In genomic region chr2:170062378-170062777, GRCm38 (mm10) we compare ENCODE assay signal across 19 mouse cellular contexts.
DNase-seq lines count a peak whose midpoint lies in the region; ATAC-seq lines count a peak whose summit lies in the region.
"Had no signal": no experiment of that assay in that cellular context is flagged by ENCODE, and none has a peak within 500 bp of the region (broad histone marks: within the 10 kb centered on the region; RNA-seq: fewer than 3 reads in every experiment).

No protein-coding gene starts in this region.

- no peak overlapping the region for H3K4me2 ChIP-seq in intestine, embryonic 16.5 days (ENCODE audit: low read depth, low read length)
- H3K4me2 ChIP-seq in stomach, embryonic 14.5 days (replicated peaks; ENCODE audit: low read depth, low read length): no peak overlapping the region
- no peak overlapping the region for H3K4me2 ChIP-seq in midbrain, embryonic 15.5 days
- H3K4me2 ChIP-seq: embryonic facial prominence, embryonic 12.5 days; forebrain, embryonic 12.5 days had no signal

- no peak overlapping the region for H3K9ac ChIP-seq in intestine, embryonic 16.5 days (ENCODE audit: low read depth, low read length)
- no peak overlapping the region for H3K9ac ChIP-seq in stomach, embryonic 14.5 days (replicated peaks; ENCODE audit: low read depth, low read length)
- H3K9ac ChIP-seq in midbrain, embryonic 15.5 days: no peak overlapping the region
- H3K9ac ChIP-seq: embryonic facial prominence, embryonic 12.5 days; forebrain, embryonic 12.5 days had no signal

- DNase-seq in kidney, adult 9 months: no peak
- DNase-seq in embryo, embryonic 10.5 days (ENCODE audit: low spot score): no peak
- DNase-seq: adrenal gland, adult 2 months; adrenal gland, postnatal 10 days; adrenal gland, postnatal 25 days; cerebellum, adult 11 months; cerebellum, adult 18-20 months; cerebellum, adult 8-10 months; cerebellum, adult 9-11 months; cerebellum, postnatal 14 days; cerebellum, postnatal 36 days had no signal

- no peaks in the 10 kb centered on the region for H3K9me3 ChIP-seq in intestine, embryonic 16.5 days (ENCODE audit: control insufficient read depth, low read length)
- peaks cover 7% of the 10 kb centered on the region; the same call in 1 of the 2 replicates for H3K9me3 ChIP-seq in stomach, embryonic 14.5 days (ENCODE audit: control insufficient read depth, low read depth, low read length)
- H3K9me3 ChIP-seq in midbrain, embryonic 15.5 days: no peaks in the 10 kb centered on the region
- H3K9me3 ChIP-seq: embryonic facial prominence, embryonic 10.5 days; embryonic facial prominence, embryonic 12.5 days had no signal

- H3K27ac ChIP-seq in intestine, embryonic 16.5 days (ENCODE audit: low read length): no peak overlapping the region
- H3K27ac ChIP-seq in stomach, embryonic 14.5 days (ENCODE audit: low read length): no peak overlapping the region
- H3K27ac ChIP-seq in midbrain, embryonic 15.5 days: no peak overlapping the region
- H3K27ac ChIP-seq: embryonic facial prominence, embryonic 10.5 days; embryonic facial prominence, embryonic 12.5 days; forebrain, embryonic 12.5 days had no signal

- H3K4me1 ChIP-seq in intestine, embryonic 16.5 days (ENCODE audit: control insufficient read depth, insufficient read depth, low read length): peaks cover 2% of the 10 kb centered on the region; the same call in 1 of the 2 replicates
- no peaks in the 10 kb centered on the region for H3K4me1 ChIP-seq in stomach, embryonic 14.5 days (ENCODE audit: control insufficient read depth, insufficient read depth, low read length)
- H3K4me1 ChIP-seq in midbrain, embryonic 15.5 days: no peaks in the 10 kb centered on the region
- H3K4me1 ChIP-seq: embryonic facial prominence, embryonic 10.5 days; embryonic facial prominence, embryonic 12.5 days; forebrain, embryonic 12.5 days had no signal

- no peaks in the 10 kb centered on the region for H3K36me3 ChIP-seq in intestine, embryonic 16.5 days (ENCODE audit: control insufficient read depth, insufficient read depth, low read length)
- no peaks in the 10 kb centered on the region for H3K36me3 ChIP-seq in stomach, embryonic 14.5 days (ENCODE audit: control insufficient read depth, insufficient read depth, low read length)
- no peaks in the 10 kb centered on the region for H3K36me3 ChIP-seq in midbrain, embryonic 15.5 days (replicated peaks)
- H3K36me3 ChIP-seq: embryonic facial prominence, embryonic 10.5 days; embryonic facial prominence, embryonic 12.5 days; forebrain, embryonic 12.5 days had no signal

- ATAC-seq in intestine, embryonic 16.5 days: peak; percentile 81
- ATAC-seq in stomach, embryonic 14.5 days (ENCODE audit: insufficient number of reproducible peaks, insufficient read depth, low FRiP score, low read depth): peak; percentile 37; the same call in 1 of the 2 replicates
- ATAC-seq in midbrain, embryonic 15.5 days (replicated peaks): no peak
- ATAC-seq: forebrain, embryonic 14.5 days; forebrain, embryonic 16.5 days had no signal

- H3K27me3 ChIP-seq in intestine, embryonic 16.5 days (replicated peaks; ENCODE audit: control insufficient read depth, insufficient read depth, low read length): no peaks in the 10 kb centered on the region
- H3K27me3 ChIP-seq in stomach, embryonic 14.5 days (ENCODE audit: control insufficient read depth, insufficient read depth, low read length): no peaks in the 10 kb centered on the region
- no peaks in the 10 kb centered on the region for H3K27me3 ChIP-seq in midbrain, embryonic 15.5 days (replicated peaks)
- H3K27me3 ChIP-seq: embryonic facial prominence, embryonic 12.5 days; forebrain, embryonic 12.5 days had no signal

- no peak overlapping the region for H3K4me3 ChIP-seq in intestine, embryonic 16.5 days (ENCODE audit: low read length)
- H3K4me3 ChIP-seq in stomach, embryonic 14.5 days (ENCODE audit: low read depth, low read length): no peak overlapping the region
- no peak overlapping the region for H3K4me3 ChIP-seq in midbrain, embryonic 15.5 days
- H3K4me3 ChIP-seq: embryonic facial prominence, embryonic 10.5 days; embryonic facial prominence, embryonic 12.5 days; forebrain, embryonic 12.5 days had no signal

- 53% methylated on average over 3 of the region's 3 CpGs for WGBS in intestine, embryonic 16.5 days
- WGBS in stomach, embryonic 14.5 days: 62% methylated on average over 3 of the region's 3 CpGs
- WGBS in midbrain, embryonic 15.5 days: 77% methylated on average over 3 of the region's 3 CpGs
